Mouse (Mus musculus) ES-E14 (cell line): ENCODE results near the gene Arhgap24. TPM values are rescaled to one million over a fixed set of nuclear protein-coding genes. Genes with fewer than 3 reads are reported as not detected.

Source experiments
- DNase-seq: peaks from one replicate; pipeline ENCODE4 v3.0.0-alpha.2; 2013; ENCODE audit warnings: low read depth, low spot score
- H3K27ac ChIP-seq: 2 replicates; pipeline ENCODE4 v1.5.1; 2012; ENCODE audit warnings: low read depth, mild to moderate bottlenecking, low read length, moderate library complexity, mixed read lengths; ENCODE audit not compliant: poor library complexity, insufficient read depth, severe bottlenecking
- H3K36me3 ChIP-seq: 2 replicates; pipeline ENCODE4 v1.6.1; 2012; ENCODE audit warnings: mild to moderate bottlenecking, low read length, moderate library complexity, mixed read lengths; ENCODE audit not compliant: control insufficient read depth, poor library complexity, insufficient read depth, severe bottlenecking
- H3K4me1 ChIP-seq, 2 experiments: fragments of 150-350 bp in 1 of 2; sonication (generic) in 1 of 2; 2 replicates each; pipeline ENCODE4 v1.6.1; 2012; ENCODE audit warnings: low read length in 2 of 2, mild to moderate bottlenecking in 1 of 2, mixed read lengths in 1 of 2; ENCODE audit not compliant: control insufficient read depth in 2 of 2, insufficient read depth in 2 of 2, poor library complexity in 1 of 2
- H3K4me3 ChIP-seq, 2 experiments: fragments of 150-350 bp in 1 of 2; sonication (generic) in 1 of 2; 2 replicates each; pipeline ENCODE4 v1.5.1; 2012; ENCODE audit warnings: low read length in 2 of 2, low read depth in 1 of 2, mild to moderate bottlenecking in 1 of 2, mixed read lengths in 1 of 2; ENCODE audit not compliant: insufficient read depth in 1 of 2, poor library complexity in 1 of 2, severe bottlenecking in 1 of 2
- H3K9ac ChIP-seq: 2 replicates; pipeline ENCODE4 v1.6.1; 2012; ENCODE audit warnings: low read depth, mild to moderate bottlenecking, low read length, mixed read lengths; ENCODE audit not compliant: poor library complexity, insufficient read depth, severe bottlenecking
- H3K9me3 ChIP-seq: fragments of 150-350 bp; sonication (generic); 2 replicates; pipeline ENCODE4 v1.6.1; 2012; ENCODE audit warnings: low read depth, mild to moderate bottlenecking, low read length; ENCODE audit not compliant: control insufficient read depth, insufficient read depth
- CHD2 ChIP-seq: IDR thresholded peaks from 2 replicates; pipeline ENCODE4 v1.6.1; 2014; ENCODE audit warnings: mild to moderate bottlenecking, low read depth, low read length, inconsistent platforms
- HCFC1 ChIP-seq: IDR thresholded peaks from 2 replicates; pipeline ENCODE4 v1.6.1; 2012; ENCODE audit warnings: low read length, inconsistent platforms, borderline replicate concordance; ENCODE audit not compliant: insufficient read depth
- MAFK ChIP-seq: IDR thresholded peaks from 2 replicates; pipeline ENCODE4 v1.6.1; 2014; ENCODE audit warnings: mild to moderate bottlenecking, low read depth, low read length, inconsistent platforms; ENCODE audit not compliant: insufficient read depth
- ZC3H11A ChIP-seq: IDR thresholded peaks from 2 replicates; pipeline ENCODE4 v1.6.1; 2012; ENCODE audit warnings: low read depth, mild to moderate bottlenecking, inconsistent platforms, low read length, borderline replicate concordance
- ZNF384 ChIP-seq: IDR thresholded peaks from 2 replicates; pipeline ENCODE4 v1.6.1; 2012; ENCODE audit warnings: low read depth, low read length, inconsistent platforms
- in situ Hi-C, 2 experiments: fragments of 600-800 bp; cut with MboI; formaldehyde crosslinking; loops; one replicate each; pipeline ENCODE4 v1.15.1; 2025; ENCODE audit warnings: low sequenced_read_pairs in 2 of 2, inconsistent platforms in 1 of 2; ENCODE audit not compliant: unreplicated experiment in 2 of 2
- total RNA-seq: library from RNA; depleted of rRNA; stranded (reverse); fragments of 300-350 nt; gene quantifications from 2 replicates; pipeline ENCODE4 v1.2.3, GENCODE M21; 2012

Gene Arhgap24
- total RNA-seq, 1 experiment = 0.89 TPM

DNA sequence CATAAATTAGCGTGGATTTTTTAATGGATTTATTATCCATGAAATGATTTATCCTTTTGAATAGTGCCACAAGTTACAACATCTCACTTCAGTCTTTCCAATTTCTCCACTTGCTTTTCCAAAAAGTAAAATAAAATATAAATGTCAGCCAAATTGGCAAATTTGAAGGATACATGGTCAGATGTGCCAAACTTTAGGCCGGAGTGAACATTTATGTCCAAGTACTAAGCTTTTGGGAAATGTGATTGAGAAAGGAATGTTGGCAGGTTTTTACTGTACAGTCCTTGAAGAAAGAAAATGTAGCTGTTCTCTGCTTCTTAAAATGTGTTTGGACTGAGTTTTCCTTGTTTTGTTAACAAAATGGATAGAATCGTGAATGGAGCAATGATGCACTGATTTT lies 185.7 kb downstream of the Arhgap24 start:
- in situ Hi-C loops = no loop called here
- Histone ChIP-seq H3K36me3 (no peaks in the 10 kb centered on the region), H3K27ac (no peak overlapping the region), H3K4me1 (no peaks in the 10 kb centered on the region), H3K4me3 (no peak overlapping the region), H3K9me3 (no peaks in the 10 kb centered on the region), H3K9ac (no peak overlapping the region)
- no peak for DNase-seq
- no peak for TF ChIP-seq CHD2
- TF ChIP-seq HCFC1 = no peak
- no peak for TF ChIP-seq MAFK
- TF ChIP-seq ZNF384 = no peak

DNA sequence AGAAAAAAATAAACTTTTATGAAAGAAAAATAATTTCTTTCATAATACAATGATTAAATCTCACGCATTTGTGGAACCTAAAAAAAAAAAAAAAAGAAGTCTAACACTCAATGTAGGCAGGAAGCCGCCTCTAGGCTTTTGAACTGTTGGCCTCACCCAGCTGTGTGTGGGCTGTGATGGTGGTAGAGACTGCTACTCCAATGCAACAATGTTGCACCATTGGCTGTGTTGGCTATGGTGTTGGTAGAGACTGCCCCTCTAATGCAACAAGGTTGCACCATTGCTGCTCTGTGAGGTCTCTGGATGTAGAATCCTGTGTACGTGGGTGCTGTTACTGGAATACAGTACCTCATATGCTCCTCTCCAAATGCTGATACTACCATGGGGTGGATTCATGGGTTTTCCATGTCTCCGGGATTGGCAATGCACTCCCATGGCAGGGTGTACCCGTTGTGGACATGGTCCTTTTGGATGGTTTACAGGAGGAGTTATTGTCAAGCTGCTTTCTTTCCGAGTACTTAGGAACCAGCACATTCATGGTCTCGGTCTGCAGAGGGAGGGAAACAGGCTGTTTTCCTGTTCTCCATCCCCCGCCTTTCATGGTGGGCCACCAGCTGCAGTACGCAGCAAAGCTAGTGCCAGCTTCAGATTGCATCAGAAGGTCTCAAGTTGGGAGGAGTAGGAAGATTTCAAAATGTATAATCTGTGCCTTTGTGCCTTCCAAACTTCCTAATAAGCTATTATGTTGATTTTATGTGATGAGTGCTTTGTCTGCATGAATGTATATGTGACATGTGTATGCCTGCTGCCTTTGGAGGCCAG lies 186.8 kb downstream of the Arhgap24 start:
- Histone ChIP-seq H3K9ac (no peak overlapping the region), H3K4me1 (no peaks in the 10 kb centered on the region), H3K9me3 (no peaks in the 10 kb centered on the region), H3K36me3 (no peaks in the 10 kb centered on the region), H3K4me3 (no peak overlapping the region), H3K27ac (no peak overlapping the region)
- TF ChIP-seq MAFK (no peak), HCFC1 (no peak), ZC3H11A (no peak)
- no peak for DNase-seq
- in situ Hi-C loops = no loop called here

DNA sequence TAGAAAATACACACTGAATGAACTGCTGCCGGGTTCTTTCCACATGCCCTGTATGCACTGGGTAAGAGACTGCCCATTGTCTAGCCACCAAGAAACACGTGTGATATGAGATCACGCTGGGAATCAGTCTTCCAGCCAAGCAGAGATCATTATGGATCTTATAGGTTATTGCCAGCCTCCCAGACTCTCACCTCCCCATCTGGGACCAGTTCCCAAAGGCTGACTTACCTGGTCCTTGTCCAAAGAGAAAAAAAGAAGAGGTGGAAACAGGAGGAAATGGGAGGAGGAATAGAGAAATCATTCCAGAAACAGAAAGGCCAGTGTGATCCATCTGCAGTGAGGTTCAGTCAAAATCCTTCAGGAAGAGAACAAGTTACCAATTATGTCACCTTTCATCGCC lies 189.0 kb downstream of the Arhgap24 start:
- Histone ChIP-seq H3K27ac (no peak overlapping the region), H3K36me3 (no peaks in the 10 kb centered on the region), H3K4me3 (no peak overlapping the region), H3K9me3 (no peaks in the 10 kb centered on the region), H3K4me1 (no peaks in the 10 kb centered on the region), H3K9ac (no peak overlapping the region)
- in situ Hi-C loops = no loop called here
- DNase-seq = no peak
- no peak for TF ChIP-seq CHD2
- TF ChIP-seq MAFK = no peak
- no peak for TF ChIP-seq ZNF384
- TF ChIP-seq ZC3H11A = no peak
- TF ChIP-seq HCFC1 = no peak

GRCm38 (mm10) chr5:102670731-102671345 lies 189.6 kb downstream of the Arhgap24 start:
- Histone ChIP-seq H3K36me3 (no peaks in the 10 kb centered on the region), H3K9ac (no peak overlapping the region), H3K4me1 (no peaks in the 10 kb centered on the region), H3K4me3 (no peak overlapping the region), H3K27ac (no peak overlapping the region), H3K9me3 (no peaks in the 10 kb centered on the region)
- no peak for DNase-seq
- in situ Hi-C loops = no loop called here
- TF ChIP-seq ZC3H11A = no peak
- TF ChIP-seq CHD2 = no peak
- no peak for TF ChIP-seq MAFK
- TF ChIP-seq HCFC1 = no peak
- no peak for TF ChIP-seq ZNF384
